Mouse (Mus musculus) MEL (cell line): Measurements from ENCODE around the gene Lingo1. TPM values are rescaled to one million over a fixed set of nuclear protein-coding genes. Genes with fewer than 3 reads are reported as not detected.

Source experiments
- DNase-seq: peaks from one replicate; pipeline ENCODE4 v3.0.0; 2011; ENCODE audit warnings: low read depth, low spot score
- H3K27ac ChIP-seq: 2 replicates; pipeline ENCODE4 v1.5.1; 2012; ENCODE audit warnings: low read depth, mild to moderate bottlenecking, control low read depth, low read length, moderate library complexity; ENCODE audit not compliant: control insufficient read depth
- H3K27me3 ChIP-seq, 2 experiments: fragments of 150-350 bp in 1 of 2; sonication (generic) in 1 of 2; 2 replicates each; pipeline ENCODE4 v1.6.1; 2012; ENCODE audit warnings: low read length in 2 of 2, mild to moderate bottlenecking in 2 of 2, improper control_type of control experiment in 1 of 2, moderate library complexity in 1 of 2; ENCODE audit not compliant: insufficient read depth in 2 of 2, control insufficient read depth in 1 of 2
- H3K36me3 ChIP-seq, 2 experiments: 2 replicates each; pipeline ENCODE4 v1.6.1; 2012 to 2014; ENCODE audit warnings: low read length in 2 of 2, improper control_type of control experiment in 1 of 2, inconsistent platforms in 1 of 2, mild to moderate bottlenecking in 1 of 2; ENCODE audit not compliant: insufficient read depth in 2 of 2, control insufficient read depth in 1 of 2
- H3K4me1 ChIP-seq, 2 experiments: fragments of 150-350 bp in 1 of 2; sonication (generic) in 1 of 2; 2 replicates each; pipeline ENCODE4 v1.6.1; 2012; ENCODE audit warnings: low read length in 2 of 2, improper control_type of control experiment in 1 of 2, mild to moderate bottlenecking in 1 of 2; ENCODE audit not compliant: insufficient read depth in 2 of 2, control insufficient read depth in 1 of 2
- H3K4me3 ChIP-seq, 2 experiments: fragments of 150-350 bp in 1 of 2; sonication (generic) in 1 of 2; 2 replicates each; pipeline ENCODE4 v1.5.1; 2012; ENCODE audit warnings: low read depth in 2 of 2, low read length in 2 of 2, mild to moderate bottlenecking in 2 of 2, moderate library complexity in 2 of 2, control low read depth in 1 of 2, improper control_type of control experiment in 1 of 2; ENCODE audit not compliant: control insufficient read depth in 1 of 2, insufficient read depth in 1 of 2
- H3K79me2 ChIP-seq: 2 replicates; pipeline ENCODE4 v1.6.1; 2012; ENCODE audit warnings: mild to moderate bottlenecking, low read length, moderate library complexity; ENCODE audit not compliant: control insufficient read depth, poor library complexity, insufficient read depth
- H3K9ac ChIP-seq: 2 replicates; pipeline ENCODE4 v1.6.1; 2012; ENCODE audit warnings: low read depth, mild to moderate bottlenecking, control low read depth, low read length, moderate library complexity; ENCODE audit not compliant: control insufficient read depth, poor library complexity, severe bottlenecking
- H3K9me3 ChIP-seq: fragments of 150-350 bp; sonication (generic); replicated peaks from 2 replicates; pipeline ENCODE4 v1.6.1; 2012; ENCODE audit warnings: mild to moderate bottlenecking, low read length, improper control_type of control experiment, moderate library complexity; ENCODE audit not compliant: insufficient read depth
- CTCF ChIP-seq, 3 experiments: IDR thresholded peaks in 2 of 3; conservative IDR thresholded peaks in 1 of 3; 2 replicates each; pipeline ENCODE4 v1.5.1; 2011 to 2012; ENCODE audit warnings: low read length in 3 of 3, low read depth in 2 of 3, mild to moderate bottlenecking in 2 of 3, improper control_type of control experiment in 1 of 3, inconsistent platforms in 1 of 3, mixed read lengths in 1 of 3, moderate library complexity in 1 of 3; ENCODE audit not compliant: control insufficient read depth in 1 of 3, insufficient read depth in 1 of 3, poor library complexity in 1 of 3, severe bottlenecking in 1 of 3
- E2F4 ChIP-seq: IDR thresholded peaks from 2 replicates; pipeline ENCODE4 v1.6.1; 2011; ENCODE audit warnings: low read depth, low read length, improper control_type of control experiment, borderline replicate concordance
- ETS1 ChIP-seq: IDR thresholded peaks from 2 replicates; pipeline ENCODE4 v1.6.1; 2012; ENCODE audit warnings: low read depth, mild to moderate bottlenecking, inconsistent platforms, low read length, improper control_type of control experiment, moderate library complexity
- GATA1 ChIP-seq: IDR thresholded peaks from 2 replicates; pipeline ENCODE4 v1.6.1; 2011; ENCODE audit warnings: low read depth, low read length, improper control_type of control experiment
- HCFC1 ChIP-seq: IDR thresholded peaks from 2 replicates; pipeline ENCODE4 v1.6.1; 2012; ENCODE audit warnings: low read depth, mild to moderate bottlenecking, inconsistent platforms, low read length, improper control_type of control experiment, moderate library complexity
- KAT2A ChIP-seq: conservative IDR thresholded peaks from 2 replicates; pipeline ENCODE4 v1.6.1; 2012; ENCODE audit warnings: low read depth, low read length, improper control_type of control experiment, inconsistent platforms
- MAX ChIP-seq: IDR thresholded peaks from 2 replicates; pipeline ENCODE4 v1.6.1; 2011; ENCODE audit warnings: low read length, improper control_type of control experiment
- MAZ ChIP-seq: IDR thresholded peaks from 2 replicates; pipeline ENCODE4 v1.6.1; 2012; ENCODE audit warnings: low read depth, mild to moderate bottlenecking, inconsistent platforms, low read length, improper control_type of control experiment
- NRF1 ChIP-seq: IDR thresholded peaks from 2 replicates; pipeline ENCODE4 v1.6.1; 2014; ENCODE audit warnings: low read depth, mild to moderate bottlenecking, inconsistent platforms, low read length, improper control_type of control experiment, moderate library complexity; ENCODE audit not compliant: poor library complexity, insufficient read depth, severe bottlenecking
- POLR2A ChIP-seq, 2 experiments: IDR thresholded peaks; 2 replicates each; pipeline ENCODE4 v1.6.1; 2011 to 2012; ENCODE audit warnings: low read length in 2 of 2, mild to moderate bottlenecking in 2 of 2, control low read depth in 1 of 2, improper control_type of control experiment in 1 of 2, low read depth in 1 of 2, moderate library complexity in 1 of 2; ENCODE audit not compliant: control insufficient read depth in 1 of 2, insufficient read depth in 1 of 2, poor library complexity in 1 of 2
- POLR2AphosphoS2 ChIP-seq: IDR thresholded peaks from 2 replicates; pipeline ENCODE4 v1.6.1; 2011; ENCODE audit warnings: low read length, improper control_type of control experiment
- POLR2AphosphoS5 ChIP-seq: IDR thresholded peaks from 2 replicates; pipeline ENCODE4 v1.6.1; 2012; ENCODE audit warnings: low read depth, borderline replicate concordance, mild to moderate bottlenecking, inconsistent platforms, low read length, moderate library complexity, mixed read lengths
- RAD21 ChIP-seq: IDR thresholded peaks from 2 replicates; pipeline ENCODE4 v1.6.1; 2011; ENCODE audit warnings: mild to moderate bottlenecking, low read depth, low read length, improper control_type of control experiment
- SIN3A ChIP-seq: IDR thresholded peaks from 2 replicates; pipeline ENCODE4 v1.6.1; 2012; ENCODE audit warnings: low read length, improper control_type of control experiment, inconsistent platforms
- TAL1 ChIP-seq: IDR thresholded peaks from 2 replicates; pipeline ENCODE4 v1.6.1; 2012; ENCODE audit warnings: mild to moderate bottlenecking, inconsistent platforms, low read length, moderate library complexity, mixed read lengths
- USF2 ChIP-seq, 2 experiments: IDR thresholded peaks; 2 replicates each; pipeline ENCODE4 v1.6.1; 2011 to 2012; ENCODE audit warnings: improper control_type of control experiment in 2 of 2, low read length in 2 of 2, borderline replicate concordance in 1 of 2, inconsistent platforms in 1 of 2, low read depth in 1 of 2, mild to moderate bottlenecking in 1 of 2; ENCODE audit not compliant: insufficient read depth in 1 of 2
- ZNF384 ChIP-seq: IDR thresholded peaks from 2 replicates; pipeline ENCODE4 v1.6.1; 2012; ENCODE audit warnings: low read depth, mild to moderate bottlenecking, inconsistent platforms, low read length, improper control_type of control experiment
- polyA plus RNA-seq, 2 experiments: library from polyadenylated mRNA; stranded (reverse) in 1 of 2; unstranded in 1 of 2; fragments of >175 nt in 1 of 2; fragments of >200 nt in 1 of 2; gene quantifications; 2 replicates each; pipeline versions ENCODE4 v1.2.1 to v1.2.4; 2012; ENCODE audit warnings: low replicate concordance in 2 of 2, low read depth in 1 of 2; ENCODE audit not compliant: insufficient read length in 2 of 2, insufficient read depth in 1 of 2, missing spikeins in 1 of 2
- total RNA-seq: library from RNA; depleted of rRNA; stranded (reverse); fragments of 300-350 nt; gene quantifications from 2 replicates; pipeline ENCODE4 v1.2.3, GENCODE M21; 2012

The Lingo1 gene
- total and polyA plus RNA-seq, 3 experiments: not detected

GRCm38 (mm10) chr9:56691226-56691625 is 105.0 kb downstream of the Lingo1 start:
- Histone ChIP-seq H3K4me1 (no peaks in the 10 kb centered on the region), H3K36me3 (no peaks in the 10 kb centered on the region), H3K4me3 (no peak overlapping the region), H3K9ac (no peak overlapping the region), H3K27ac (no peak overlapping the region)
- no peak for DNase-seq
- TF ChIP-seq GATA1: no peak
- no peak for TF ChIP-seq ETS1
- TF ChIP-seq SIN3A: no peak
- no peak for TF ChIP-seq CTCF (IDR thresholded peaks at IDR 0.05 in 2 of 3, conservative IDR thresholded peaks at IDR 0.05 in 1 of 3; ENCODE audit: control insufficient read depth in 1 of 3, insufficient read depth in 1 of 3, low read depth in 2 of 3, low read length in 3 of 3, poor library complexity in 1 of 3, severe bottlenecking in 1 of 3)
- TF ChIP-seq HCFC1: no peak
- TF ChIP-seq POLR2A (IDR thresholded peaks at IDR 0.05; ENCODE audit: control insufficient read depth in 1 of 2, insufficient read depth in 1 of 2, low read depth in 1 of 2, low read length in 2 of 2, poor library complexity in 1 of 2): no peak
- no peak for TF ChIP-seq TAL1
- no peak for TF ChIP-seq POLR2AphosphoS2
- no peak for TF ChIP-seq NRF1
- TF ChIP-seq ZNF384: no peak
- TF ChIP-seq POLR2AphosphoS5: no peak
- TF ChIP-seq USF2 (IDR thresholded peaks at IDR 0.05; ENCODE audit: borderline replicate concordance in 1 of 2, insufficient read depth in 1 of 2, low read depth in 1 of 2, low read length in 2 of 2): no peak
- TF ChIP-seq E2F4: no peak
- TF ChIP-seq MAX: no peak
- TF ChIP-seq KAT2A: no peak
- TF ChIP-seq RAD21: no peak
- no peak for TF ChIP-seq MAZ
- TF ChIP-seq, all 39 proteins: peak for 0
- H3K9me3 ChIP-seq: no peaks in the 10 kb centered on the region
- H3K27me3 ChIP-seq: 0 out of 4 replicates have a peak, but pooled peaks cover 0 to under 1% of the 10 kb centered on the region in 2 experiments
- no peaks in the 10 kb centered on the region for H3K79me2 ChIP-seq

DNA sequence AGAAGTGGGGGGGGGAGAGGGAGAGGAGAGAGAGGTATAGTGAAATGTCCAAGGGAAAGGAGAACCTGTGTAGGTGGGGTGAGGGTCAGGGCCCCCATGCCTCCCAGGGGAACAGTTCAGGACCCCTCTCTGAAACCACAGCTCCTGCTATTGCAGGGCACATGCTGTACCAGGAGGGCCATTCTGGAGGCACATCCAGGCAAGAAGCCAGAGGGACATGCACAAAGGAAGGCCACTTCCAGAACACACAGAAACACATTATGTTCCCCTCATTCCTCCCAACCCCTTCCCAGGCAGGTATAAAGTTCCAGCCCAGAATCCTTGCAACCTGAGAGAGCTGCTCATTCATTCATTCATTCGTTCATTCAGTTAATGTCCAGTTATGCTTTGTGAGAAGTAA is 105.6 kb downstream of the Lingo1 start:
- H3K36me3 ChIP-seq: no peaks in the 10 kb centered on the region
- H3K9me3 ChIP-seq: no peaks in the 10 kb centered on the region
- H3K4me1 ChIP-seq: no peaks in the 10 kb centered on the region
- H3K79me2 ChIP-seq: no peaks in the 10 kb centered on the region
- no peak for TF ChIP-seq ETS1
- no peak overlapping the region for H3K27ac ChIP-seq
- H3K4me3 ChIP-seq: no peak overlapping the region
- no peak for DNase-seq
- H3K9ac ChIP-seq: no peak overlapping the region
- H3K27me3 ChIP-seq: 0 out of 4 replicates have a peak, but pooled peaks cover 0 to 3% of the 10 kb centered on the region in 2 experiments
